Mouse (Mus musculus) heart, postnatal 0 days (tissue): Measurements from ENCODE around the gene Dvl2.
"Not testable (repeated sequence)": the region's sequence is repeated elsewhere in the genome, so short reads cannot be mapped to it uniquely, and the experiment has no call there.

Experiments used
- CTCF ChIP-seq: IDR thresholded peaks from 2 replicates; pipeline ENCODE4 v1.5.1; 2016; ENCODE audit warnings: antibody characterized with exemption, control low read depth, low read depth
- EP300 ChIP-seq: IDR thresholded peaks from 2 replicates; pipeline ENCODE4 v1.6.1; 2016; ENCODE audit warnings: antibody characterized with exemption, low read depth

DNA sequence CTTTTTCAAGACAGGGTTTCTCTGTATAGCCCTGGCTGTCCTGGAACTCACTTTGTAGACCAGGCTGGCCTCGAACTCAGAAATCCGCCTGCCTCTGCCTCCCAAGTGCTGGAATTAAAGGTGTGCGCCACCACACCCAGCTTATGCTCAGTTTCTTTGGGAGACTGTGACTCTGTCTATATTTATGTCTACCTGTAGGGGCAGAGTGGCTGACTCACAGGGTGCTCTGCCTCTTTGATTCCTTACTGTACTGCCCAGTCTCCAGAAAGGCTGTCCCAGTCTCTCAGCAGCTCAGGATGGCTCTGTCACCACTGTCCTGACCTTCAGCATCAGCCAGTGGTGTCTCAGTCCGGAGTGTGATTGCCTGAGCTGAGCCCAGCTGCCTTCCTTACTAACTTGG, 44.8 kb upstream of the Dvl2 start:
- TF ChIP-seq CTCF, EP300: not testable (repeated sequence)
